Mouse (Mus musculus) C2C12 (cell line): ENCODE measurements at regions not wholly inside any gene's neighbourhood (a gene's known extent, or its start where the extent isn't known, plus 50 kb on each side); places are given as distances from the start of the nearest gene placed in this dataset.

ENCODE experiments used
- CEBPB ChIP-seq: IDR thresholded peaks from one replicate; pipeline ENCODE4 v1.6.1; 2011; ENCODE audit warnings: low read depth, mild to moderate bottlenecking, control low read depth, moderate library complexity
- CTCF ChIP-seq: IDR thresholded peaks from one replicate; pipeline ENCODE4 v1.5.1; 2011; ENCODE audit not compliant: control insufficient read depth, insufficient read depth, insufficient read length
- FOSL1 ChIP-seq: IDR thresholded peaks from one replicate; pipeline ENCODE4 v1.8.0; 2011; ENCODE audit warnings: mild to moderate bottlenecking, low read length; ENCODE audit not compliant: poor library complexity, insufficient read depth, severe bottlenecking
- MAX ChIP-seq: IDR thresholded peaks from one replicate; pipeline ENCODE4 v1.6.1; 2011; ENCODE audit warnings: mild to moderate bottlenecking, control low read depth
- MYOD1 ChIP-seq: IDR thresholded peaks from one replicate; pipeline ENCODE4 v1.6.1; 2011; ENCODE audit warnings: low read depth; ENCODE audit not compliant: control insufficient read depth, insufficient read length
- MYOG ChIP-seq: IDR thresholded peaks from one replicate; pipeline ENCODE4 v1.6.1; 2011; ENCODE audit not compliant: control insufficient read depth, insufficient read length; ENCODE audit errors: extremely low read depth
- USF1 ChIP-seq: IDR thresholded peaks from one replicate; pipeline ENCODE4 v1.6.1; 2011; ENCODE audit warnings: low read depth, mild to moderate bottlenecking, control low read depth, moderate library complexity

GRCm38 (mm10) chr7:68829861-68830260 is 80.8 kb upstream of the Arrdc4 start:
- TF ChIP-seq CTCF (no peak), MAX (no peak), CEBPB (no peak), MYOD1 (no peak), USF1 (no peak), MYOG (no peak), FOSL1 (no peak)
